Mouse (Mus musculus) olfactory bulb, adult 2 months (tissue): ENCODE results near the gene Zbtb32.

Source experiments
- CTCF ChIP-seq: fragments of 200-500 bp; IDR thresholded peaks from 2 replicates; pipeline ENCODE4 v1.5.1; 2012; ENCODE audit warnings: low read depth, mild to moderate bottlenecking, low read length, moderate library complexity; ENCODE audit not compliant: insufficient read depth
- POLR2A ChIP-seq: fragments of 200-500 bp; IDR thresholded peaks from 2 replicates; pipeline ENCODE4 v1.6.1; 2012; ENCODE audit warnings: mild to moderate bottlenecking, low read depth, low read length, moderate library complexity; ENCODE audit not compliant: insufficient read depth

DNA sequence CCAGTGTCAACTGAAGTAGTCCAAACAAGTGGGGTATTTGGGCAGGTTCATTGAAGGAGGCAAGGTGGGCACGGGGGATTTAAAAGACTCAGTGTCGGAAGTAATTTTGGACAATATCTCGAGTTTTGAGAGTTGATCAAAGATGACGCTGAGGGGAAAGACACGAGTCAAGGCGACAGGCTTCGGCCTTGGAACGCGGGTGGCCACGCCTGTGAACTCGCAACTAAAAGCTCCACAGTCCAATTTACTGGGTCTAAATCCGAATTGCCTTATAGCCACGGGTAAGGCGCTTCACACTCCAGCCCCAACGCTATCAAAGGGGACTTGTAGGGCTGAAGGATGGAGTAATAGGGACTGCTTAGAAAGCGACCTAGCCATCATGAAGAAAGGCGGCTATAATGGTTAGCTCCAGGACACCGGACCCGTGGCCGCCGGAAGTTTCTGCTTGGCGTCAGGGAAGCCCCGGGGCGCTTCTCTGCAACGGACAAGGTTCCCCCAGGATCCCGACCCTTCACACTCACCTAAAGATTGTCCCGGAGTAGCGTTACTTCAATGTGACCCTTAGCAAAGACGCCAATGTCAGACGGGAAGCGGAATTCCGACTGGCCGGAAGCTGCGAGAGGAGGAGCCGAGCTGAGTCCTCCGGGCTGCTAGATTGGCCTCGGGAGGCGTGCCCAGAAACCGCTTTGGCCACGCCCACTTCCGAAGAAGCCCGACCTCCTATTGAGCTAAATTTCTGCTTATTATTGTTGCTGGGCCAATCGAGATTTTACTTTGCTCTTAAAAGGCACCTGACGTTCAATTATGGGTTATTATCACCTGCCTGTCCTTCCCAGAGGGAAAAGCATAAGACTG is 27.0 kb upstream of the Zbtb32 start, which contains the start of gene Cox6b1:
- TF ChIP-seq CTCF = no peak
- 0 out of 2 replicates have a peak, but pooled peaks have one; percentile 43 for TF ChIP-seq POLR2A
